Mouse (Mus musculus): ENCODE data around the gene Glcci1.
A peak's percentile ranks its signal among the peaks of the same experiment; 100 is the strongest.

The Glcci1 gene

DNA sequence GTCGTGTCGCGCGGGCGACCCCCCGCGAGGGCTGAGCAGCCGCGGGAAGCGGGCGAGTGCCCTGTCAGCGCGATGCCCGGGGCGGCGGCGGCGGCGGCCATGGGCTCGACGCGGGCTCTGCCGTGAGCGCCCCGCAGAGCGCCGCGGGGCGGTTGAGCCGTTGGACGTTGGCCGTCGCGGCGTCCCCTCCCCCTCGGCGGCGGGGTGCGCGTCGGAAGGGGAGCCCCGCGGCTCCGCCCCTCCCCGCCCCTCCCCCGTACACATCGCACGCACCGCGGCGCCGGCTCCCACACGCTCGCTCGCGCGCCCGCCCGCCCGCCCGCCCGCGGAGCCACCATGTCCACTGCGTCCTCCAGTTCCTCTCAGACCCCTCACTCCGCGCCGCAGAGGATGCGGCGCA, at the start of gene Glcci1:
TSS of gene Glcci1 (plus strand) at position 50 of the 400 bp plus-strand sequence.
- DNase-seq (ENCODE audit: low spot score): peak; percentile 57

DNA sequence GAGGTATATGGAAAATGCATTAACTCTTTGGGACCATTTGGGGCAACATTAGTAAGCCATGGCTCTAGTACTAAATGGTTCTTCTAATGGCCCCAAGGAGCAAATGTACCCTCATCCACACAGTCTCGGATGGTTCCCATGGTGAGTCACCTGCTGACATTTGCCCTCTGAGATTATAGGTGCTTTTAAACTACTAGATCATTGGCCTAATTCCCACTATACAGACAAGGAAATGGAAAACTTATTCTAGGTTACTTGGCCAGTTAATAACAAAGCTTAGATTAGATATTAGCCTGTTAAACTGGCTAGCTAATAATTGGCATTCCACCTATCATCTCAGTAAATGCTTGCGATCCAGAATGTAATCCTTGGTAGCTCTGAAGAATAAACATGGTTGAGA, 47.0 kb upstream of the Glcci1 start:
- DNase-seq (ENCODE audit: low spot score): no peak

DNA sequence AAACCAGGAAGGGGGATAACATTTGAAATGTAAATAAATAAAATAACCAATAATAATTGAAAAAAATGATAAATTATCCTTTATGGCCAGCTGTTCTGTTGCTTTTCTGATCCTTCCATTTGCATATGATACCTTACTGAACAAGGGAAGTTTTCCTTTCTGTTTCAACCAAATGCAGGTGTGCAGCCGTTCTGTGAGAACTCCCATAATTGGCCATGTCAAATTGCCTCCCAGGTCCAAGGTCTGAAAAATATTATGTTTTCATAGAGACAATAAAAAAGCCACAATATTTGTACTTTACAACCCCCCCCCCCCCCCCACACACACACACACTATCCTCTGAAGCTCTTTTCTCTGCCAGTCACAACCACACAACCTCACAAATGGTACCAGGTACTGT, 44.0 kb upstream of the Glcci1 start:
- no peak for DNase-seq (ENCODE audit: low spot score)

DNA sequence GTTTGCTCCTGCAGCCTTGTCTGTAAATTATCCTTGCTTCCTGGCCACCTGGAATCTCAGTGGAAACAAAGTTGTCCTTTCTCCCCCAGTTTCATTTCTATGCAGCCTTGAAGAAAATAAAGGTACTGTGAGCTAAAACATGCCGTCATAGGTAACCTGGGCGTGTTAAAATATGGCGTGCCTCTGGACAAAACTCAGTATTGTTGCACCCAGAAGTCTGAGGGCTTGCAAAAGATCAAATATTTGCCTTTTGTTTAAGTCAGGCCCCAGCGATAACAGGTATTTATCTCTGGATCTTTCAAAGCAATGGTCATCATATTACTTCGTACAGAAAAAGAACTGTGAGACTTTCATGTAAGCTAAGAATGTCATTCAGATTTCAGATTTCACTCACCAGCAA, 43.4 kb upstream of the Glcci1 start:
- DNase-seq (ENCODE audit: low spot score): no peak

DNA sequence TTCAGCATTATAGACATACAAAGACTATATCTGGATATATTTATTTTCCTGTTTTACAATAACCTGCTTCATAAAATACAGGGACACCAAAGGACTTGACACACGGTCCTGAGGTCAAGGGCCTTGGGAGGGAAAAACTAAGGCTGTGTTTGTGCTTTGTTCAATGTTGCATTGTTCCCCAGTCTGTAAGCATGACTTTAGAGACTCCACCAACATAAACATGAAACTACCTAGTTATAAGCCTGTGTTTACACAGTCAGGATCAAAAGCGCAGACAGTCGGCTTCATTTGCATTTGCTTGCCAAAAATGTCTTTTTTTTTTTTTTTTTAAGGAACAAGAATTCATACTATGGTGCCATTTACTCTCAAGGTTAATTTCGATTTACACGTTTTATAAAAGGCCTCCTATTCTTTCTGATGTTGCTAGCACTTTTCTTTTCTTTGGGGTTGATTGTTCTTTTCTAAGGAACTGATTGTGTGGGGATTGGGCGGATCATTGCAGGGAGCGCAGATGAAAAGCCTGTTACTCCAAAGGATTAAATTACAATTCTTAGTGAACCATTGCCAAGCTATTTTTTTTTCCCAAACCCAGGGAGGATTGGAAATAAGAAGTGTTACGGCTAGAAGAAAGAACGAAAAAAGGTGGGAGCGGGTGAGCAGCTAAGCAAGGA, 41.6 kb upstream of the Glcci1 start:
- DNase-seq (ENCODE audit: low spot score): peak; percentile 32

DNA sequence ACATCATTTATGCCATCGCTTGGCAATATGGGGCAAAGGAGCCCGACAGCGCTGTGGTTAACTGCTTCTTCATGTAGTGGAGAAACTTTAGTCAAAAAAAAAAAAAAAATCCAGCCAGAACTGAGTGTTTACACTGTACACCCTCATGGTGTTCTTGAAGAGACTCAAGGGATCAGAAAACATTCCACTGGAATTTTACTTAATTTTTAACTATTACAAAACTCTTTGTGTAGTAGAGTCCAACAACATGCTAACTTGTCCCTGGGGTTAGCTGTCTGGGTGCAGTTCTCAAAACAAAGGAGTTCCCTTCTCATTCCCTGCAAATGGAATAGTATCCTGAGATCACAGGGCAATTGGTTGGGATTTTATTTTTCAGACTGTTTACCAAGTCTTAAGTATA, 39.5 kb upstream of the Glcci1 start:
- DNase-seq (ENCODE audit: low spot score): peak; percentile 51

DNA sequence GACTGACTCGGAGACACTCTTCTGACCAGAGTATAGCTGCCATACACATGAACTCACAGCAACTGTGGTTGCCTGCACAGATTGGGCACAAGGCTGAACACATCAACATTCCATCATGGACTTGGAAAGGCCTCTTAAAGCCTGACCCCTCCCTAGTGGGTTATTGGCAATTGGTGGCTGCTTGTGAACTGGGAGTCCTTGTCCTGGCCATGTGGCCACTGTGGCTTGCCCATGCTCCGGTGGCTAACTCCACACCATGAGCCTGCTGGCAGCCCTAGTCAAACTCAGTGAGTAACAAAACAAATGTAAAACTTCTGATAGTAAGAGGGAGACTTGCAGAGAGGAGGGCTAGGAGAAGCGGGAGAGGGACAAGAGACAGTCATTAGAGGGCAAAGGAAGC, 37.3 kb upstream of the Glcci1 start:
- no peak for DNase-seq (ENCODE audit: low spot score)

DNA sequence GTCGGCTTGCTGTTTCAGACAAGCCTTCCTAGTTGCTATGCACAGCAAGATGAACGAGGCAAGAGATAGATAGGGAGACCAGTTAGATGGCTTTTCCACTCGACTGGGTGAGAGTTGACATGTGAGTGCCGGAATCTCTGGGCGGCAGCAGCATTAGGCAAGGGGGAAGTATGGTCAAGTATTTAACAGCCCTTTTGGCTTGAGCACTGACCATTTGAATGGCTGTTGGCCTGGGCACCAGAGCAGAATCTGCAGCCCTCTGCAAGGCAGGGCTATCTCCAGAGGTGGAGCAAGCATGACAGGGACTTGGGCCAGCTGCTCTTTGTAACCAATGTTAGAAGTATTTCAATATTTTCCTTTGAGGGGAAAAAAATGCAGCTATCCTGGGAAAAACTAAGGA, 36.5 kb upstream of the Glcci1 start:
- DNase-seq (ENCODE audit: low spot score): peak; percentile 48

DNA sequence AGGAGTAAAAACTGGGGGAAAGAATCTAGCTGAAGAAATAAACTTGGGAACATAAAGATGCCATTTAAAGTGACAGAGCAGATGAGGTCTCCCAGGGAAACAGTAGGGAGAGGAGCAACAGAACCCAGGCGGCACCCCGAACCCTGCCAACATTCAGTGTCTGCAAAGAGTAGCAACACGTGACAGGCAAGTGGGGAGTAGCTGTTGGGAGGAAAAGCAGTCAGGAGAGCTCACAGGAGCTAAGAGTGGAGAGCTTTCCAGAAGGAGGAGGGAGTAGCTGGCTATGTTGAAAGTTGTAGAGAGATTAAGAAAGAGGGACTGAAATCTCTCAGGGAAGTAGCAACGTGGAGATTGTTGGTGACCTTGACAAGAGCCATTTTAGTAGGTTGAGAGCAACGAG, 35.9 kb upstream of the Glcci1 start:
- DNase-seq (ENCODE audit: low spot score): peak; percentile 67

DNA sequence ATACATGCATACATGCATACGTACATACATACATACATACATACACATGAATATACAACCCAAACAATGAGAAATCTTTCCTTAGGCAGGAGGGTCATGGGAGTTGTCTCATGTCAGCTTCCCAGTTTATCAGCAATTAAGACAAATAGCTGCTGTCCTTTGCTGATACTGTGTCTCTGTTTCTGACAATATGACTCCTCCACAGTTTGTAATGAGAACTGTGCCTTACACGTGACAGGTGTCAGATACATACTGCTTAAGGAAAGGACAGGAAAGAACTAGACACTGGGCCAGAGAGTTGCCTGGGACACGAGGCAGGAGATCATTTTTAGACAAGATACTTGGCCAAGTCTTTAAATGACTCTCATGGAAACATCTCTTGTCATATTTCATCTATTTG, 35.1 kb upstream of the Glcci1 start:
- no peak for DNase-seq (ENCODE audit: low spot score)

DNA sequence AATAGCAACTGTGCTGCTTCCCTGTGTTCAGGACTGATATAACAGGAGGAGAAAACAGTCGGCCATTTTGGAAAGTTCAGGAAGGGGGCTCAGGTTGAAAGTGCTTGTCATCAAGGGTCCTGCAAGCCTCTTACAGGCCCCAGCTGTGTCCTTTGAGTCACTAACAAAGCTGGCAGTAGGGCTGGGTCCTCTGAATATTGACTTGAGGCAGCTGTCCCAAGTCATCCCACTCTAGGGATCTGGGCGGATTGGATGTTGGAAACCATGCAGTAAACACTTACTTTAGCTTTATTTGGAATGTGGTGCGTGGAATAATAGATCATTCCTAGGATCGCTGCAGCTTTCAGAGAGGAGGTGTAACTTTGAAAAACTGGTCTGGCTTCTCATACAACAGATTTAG, 34.6 kb upstream of the Glcci1 start:
- DNase-seq (ENCODE audit: low spot score): no peak

DNA sequence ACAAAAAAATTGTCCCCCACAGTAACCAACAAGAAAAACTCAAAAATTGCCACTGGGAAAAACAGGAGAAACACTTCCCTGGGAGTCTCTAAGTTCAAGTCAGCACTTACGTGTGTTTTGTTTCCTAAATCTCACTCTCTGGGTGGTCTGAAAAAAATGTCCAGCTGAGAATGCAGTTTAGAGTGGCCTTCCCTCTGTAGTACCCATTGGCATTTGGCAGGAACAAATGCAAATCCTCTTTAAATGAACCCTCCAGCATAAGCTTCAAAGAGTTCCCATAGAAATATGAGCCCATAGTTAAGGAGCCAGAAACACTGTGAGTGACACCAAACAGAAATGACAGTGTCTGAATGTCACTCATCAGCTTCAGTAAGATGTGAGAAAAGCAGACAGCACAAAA, 30.2 kb upstream of the Glcci1 start:
- DNase-seq (ENCODE audit: low spot score): no peak

DNA sequence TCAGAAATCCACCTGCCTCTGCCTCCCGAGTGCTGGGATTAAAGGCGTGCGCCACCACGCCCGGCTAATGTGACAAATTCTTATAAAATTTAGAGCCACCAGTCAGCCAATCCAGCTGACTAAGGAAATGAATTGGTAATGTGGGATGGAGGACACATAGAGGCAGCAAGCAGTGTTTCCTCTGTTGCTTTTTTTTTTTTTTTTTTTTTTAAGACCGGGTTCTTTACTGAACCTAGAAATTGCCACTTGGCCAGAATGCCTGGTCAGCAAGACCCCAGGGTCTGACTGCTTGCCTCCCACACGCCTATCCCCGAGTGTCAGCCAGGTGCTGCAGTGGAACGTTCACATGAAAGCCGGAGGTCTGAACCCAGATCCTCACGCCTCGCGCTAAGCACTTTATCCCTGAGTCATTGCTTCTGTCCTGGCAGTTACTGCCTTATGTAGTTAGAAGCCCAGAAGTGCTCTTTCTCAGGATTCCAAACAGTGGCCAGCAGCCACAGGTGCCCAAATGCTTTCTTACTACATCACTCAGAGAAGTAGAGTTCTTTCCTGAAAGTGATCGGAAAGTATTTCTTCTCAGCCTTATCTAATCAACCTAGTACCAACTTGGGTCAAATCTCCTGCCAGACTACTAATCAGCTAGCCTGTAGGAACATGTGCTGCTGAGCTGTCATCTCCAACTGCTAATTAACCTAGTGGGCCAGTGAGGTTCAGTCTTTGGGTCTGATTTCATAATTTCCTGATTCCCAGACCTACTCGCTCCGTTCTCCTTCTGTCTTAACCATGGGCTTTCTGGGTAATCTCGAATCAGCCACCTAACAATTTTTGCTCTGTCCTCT, 24.7 kb upstream of the Glcci1 start:
- DNase-seq (ENCODE audit: low spot score): no peak

DNA sequence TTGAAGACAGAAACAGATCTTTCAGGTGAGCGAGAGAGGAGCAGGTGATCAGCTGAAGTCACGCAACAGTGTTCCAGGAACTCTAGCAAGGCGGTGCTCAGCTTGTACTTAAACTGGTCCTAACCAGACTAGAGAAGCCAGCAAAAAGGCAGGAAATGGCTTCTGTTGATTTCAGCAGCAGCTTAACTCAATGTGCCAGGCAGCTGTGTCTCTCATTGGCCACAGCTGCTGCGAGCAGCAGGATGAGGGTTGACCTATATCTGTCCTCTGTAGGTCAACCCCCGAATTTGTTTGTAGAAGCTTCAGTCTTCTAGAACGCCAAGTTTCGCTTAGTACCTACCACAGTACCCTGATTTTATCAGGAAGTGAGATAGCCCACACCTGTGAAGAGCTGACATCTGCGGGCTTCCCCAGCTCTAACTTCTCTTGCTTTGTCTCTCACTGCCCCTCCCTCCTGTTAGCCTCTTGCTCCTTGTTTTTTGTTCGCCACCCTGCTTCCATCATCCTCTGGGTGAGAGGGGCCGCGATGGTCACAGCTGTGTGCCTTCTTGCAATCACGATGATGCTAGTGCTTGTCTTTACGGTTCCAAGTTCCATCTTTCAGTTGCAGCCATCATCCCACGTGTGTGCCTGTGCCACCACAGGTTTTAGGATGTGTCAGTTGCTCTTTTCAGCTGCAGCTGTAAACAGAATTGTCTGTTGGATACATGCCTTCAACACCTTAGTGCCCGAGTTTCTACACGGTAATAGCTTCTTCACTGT, 23.8 kb upstream of the Glcci1 start:
- peak; percentile 71 for DNase-seq (ENCODE audit: low spot score)

DNA sequence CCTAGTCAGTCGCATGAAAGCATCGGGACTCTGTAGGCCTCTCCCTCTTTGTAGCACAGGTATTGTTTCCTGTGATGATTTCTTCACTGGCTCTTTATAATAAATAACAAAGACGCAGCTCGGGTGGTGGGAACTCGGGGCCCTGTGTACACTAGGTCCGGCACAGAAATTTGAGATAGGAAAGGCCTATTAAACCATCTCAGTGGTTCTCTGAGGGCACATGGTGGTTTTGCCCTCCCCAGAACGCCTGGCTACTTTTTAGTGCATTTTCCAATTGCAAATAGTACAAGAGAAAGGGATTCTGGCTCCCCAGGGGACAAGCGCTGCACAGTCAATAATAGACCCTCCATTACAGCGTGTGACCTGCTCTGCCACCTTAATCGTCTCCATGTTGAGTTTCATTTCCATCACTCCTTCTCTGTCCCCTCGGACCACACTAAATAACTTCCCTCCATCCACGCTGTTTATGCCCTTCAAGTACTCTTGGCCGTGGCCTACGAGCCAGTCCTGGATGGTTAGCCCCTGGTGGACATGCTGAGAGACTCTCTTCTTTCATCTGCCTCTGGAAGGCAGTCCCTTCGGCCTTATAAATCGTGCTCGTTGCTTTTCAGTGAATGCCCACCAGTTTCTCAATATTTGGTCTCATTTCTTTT, 22.9 kb upstream of the Glcci1 start:
- DNase-seq (ENCODE audit: low spot score): no peak

DNA sequence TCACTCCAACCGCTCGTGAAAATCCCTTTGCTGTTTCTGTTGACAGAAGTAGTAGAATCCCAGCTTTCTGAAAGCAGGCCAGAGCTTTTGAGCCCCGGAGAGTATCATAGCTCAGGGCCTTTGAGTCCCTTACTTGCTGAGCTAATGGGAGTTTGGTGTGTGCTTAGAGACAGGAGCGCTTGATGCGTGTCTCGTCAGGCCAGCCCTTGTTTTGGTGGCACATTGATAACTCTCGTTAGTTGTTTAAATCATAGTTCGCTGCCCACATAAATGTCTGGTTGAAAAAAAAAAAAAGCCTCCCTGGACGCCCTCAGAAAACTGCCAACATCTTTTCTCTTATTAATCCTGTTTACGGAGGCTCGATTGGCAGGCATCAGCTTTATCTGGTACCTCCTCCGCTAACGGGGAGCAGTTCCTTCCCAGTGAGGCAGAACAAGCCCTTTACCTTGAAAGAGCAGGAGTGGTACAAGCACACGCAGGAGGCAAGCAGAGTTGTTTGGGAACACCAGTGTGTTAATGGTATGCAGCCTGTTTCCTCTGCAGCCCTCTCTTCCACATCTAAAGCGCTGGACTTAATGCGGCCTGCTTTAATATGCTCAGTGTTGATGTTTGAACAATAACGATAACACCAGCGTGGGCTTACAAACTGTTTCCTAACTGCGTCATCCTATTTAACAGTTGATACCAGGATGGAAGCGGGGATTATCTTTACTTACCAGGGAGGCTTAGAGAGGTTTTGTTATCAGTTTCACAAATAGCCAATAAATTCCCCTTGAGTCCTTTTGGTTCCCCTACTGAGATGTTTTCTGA, 22.2 kb upstream of the Glcci1 start:
- DNase-seq (ENCODE audit: low spot score): no peak

DNA sequence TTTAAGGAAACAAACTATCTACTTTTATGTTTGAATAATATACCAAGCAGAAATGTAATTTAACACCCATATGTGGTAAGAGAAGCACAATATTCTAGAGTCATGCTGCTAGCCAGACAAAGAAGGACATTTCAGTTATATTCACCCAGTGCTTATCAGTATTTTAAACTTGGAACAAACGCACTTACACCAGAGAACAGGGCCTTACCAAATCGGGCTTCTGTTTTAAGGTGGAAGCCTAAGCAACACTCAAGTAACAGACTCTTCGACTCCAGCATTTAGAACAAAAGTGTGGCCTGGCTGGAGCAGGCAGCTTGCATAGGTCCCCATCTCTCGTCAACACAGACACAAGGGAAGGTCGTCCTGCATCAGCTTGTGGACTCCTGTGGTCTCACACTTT, 21.2 kb upstream of the Glcci1 start:
- DNase-seq (ENCODE audit: low spot score): no peak

DNA sequence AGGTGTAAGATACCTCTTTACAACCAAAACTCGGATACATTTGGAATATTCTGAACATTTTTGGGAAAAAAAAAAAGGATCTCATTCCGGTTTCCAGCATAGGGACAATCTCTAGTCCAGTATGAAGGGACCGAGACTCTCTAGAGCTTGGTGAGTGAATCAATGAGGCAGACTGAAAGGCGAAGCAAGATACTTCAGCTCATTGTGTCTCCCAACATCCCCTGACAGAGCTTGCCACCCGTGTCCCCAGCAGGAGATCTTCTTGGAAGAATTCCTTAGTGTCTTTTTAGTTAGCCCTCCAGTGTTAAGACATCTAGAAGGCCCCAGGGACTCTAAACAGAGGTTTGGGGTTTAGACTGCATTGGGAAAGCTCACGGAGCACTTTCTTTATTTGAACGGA, 20.1 kb upstream of the Glcci1 start:
- DNase-seq (ENCODE audit: low spot score): no peak

DNA sequence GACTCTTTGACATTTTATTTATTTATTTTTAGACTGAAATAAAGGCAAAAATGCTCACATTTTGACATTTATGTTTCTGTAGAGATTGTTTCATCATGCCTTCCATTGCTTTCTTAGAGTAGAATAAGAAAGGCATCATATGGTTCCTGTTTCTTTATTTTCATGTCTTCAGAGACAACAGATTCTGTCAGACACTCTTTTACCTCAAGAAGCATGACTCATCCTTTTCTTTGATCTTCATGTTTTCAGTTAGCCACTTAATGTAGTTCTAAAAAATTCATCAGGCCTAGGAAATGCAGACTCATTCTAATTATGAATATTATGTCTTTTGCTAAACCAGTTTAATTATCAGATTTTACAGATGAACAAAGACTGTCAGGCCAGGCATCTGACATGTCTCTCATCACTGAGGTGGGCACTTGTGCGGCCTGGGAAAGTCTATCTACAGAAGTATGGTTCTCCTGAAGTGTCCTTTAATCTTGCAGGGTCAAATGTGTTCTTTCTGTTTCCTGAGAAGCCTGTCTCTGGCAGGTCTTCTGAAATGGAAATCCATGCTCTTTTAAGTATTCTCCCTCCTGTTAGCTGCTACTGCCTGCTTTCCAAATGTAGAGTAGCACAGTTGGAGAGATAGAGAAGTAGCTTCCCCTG, 19.3 kb upstream of the Glcci1 start:
- no peak for DNase-seq (ENCODE audit: low spot score)

DNA sequence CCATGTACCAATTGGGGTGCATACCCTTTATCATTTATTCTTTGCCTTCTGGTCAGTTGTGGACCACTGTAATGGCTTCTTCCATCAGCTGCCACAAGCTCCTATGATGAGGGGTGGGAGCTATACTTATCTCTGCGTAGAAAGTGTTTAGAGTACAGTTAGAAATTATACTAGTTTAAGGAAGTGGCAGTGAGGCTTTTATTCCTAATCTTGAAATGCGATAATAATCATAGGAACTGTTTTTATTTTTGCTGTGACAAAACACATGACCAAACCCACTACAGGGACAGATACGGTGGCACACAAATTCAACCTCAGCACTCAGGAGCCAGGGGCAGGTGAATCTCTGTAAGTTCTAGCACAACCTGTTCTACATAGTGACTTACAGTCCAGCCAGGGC, 17.2 kb upstream of the Glcci1 start:
- DNase-seq (ENCODE audit: low spot score): no peak

All from lung, postnatal 25 days (tissue).